Mouse (Mus musculus) midbrain, embryonic 16.5 days (tissue): ENCODE measurements around the gene Astn2. TPM values are rescaled to one million over a fixed set of nuclear protein-coding genes. Genes with fewer than 3 reads are reported as not detected.

ENCODE experiments used
- ATAC-seq: fragments of 200-750 bp; cut with Nextera tagmentation; 2 replicates; pipeline ENCODE4 v1.8.0; 2017; ENCODE audit warnings: moderate TSS enrichment
- H3K27ac ChIP-seq: fragments of 300-500 bp; sonication (generic); 2 replicates; pipeline ENCODE4 v1.5.1; 2014; ENCODE audit warnings: mild to moderate bottlenecking, low read length, mixed read lengths
- H3K27me3 ChIP-seq: fragments of 300-500 bp; sonication (generic); 2 replicates; pipeline ENCODE4 v1.6.1; 2014; ENCODE audit warnings: low read depth, low read length, mixed read lengths; ENCODE audit not compliant: control insufficient read depth, insufficient read depth
- H3K36me3 ChIP-seq: fragments of 300-500 bp; sonication (generic); 2 replicates; pipeline ENCODE4 v1.6.1; 2014; ENCODE audit warnings: mild to moderate bottlenecking, low read length, moderate library complexity, mixed read lengths; ENCODE audit not compliant: control insufficient read depth, insufficient read depth
- H3K4me1 ChIP-seq: fragments of 300-500 bp; sonication (generic); 2 replicates; pipeline ENCODE4 v1.6.1; 2014; ENCODE audit warnings: mild to moderate bottlenecking, low read length, mixed read lengths; ENCODE audit not compliant: control insufficient read depth, insufficient read depth
- H3K4me2 ChIP-seq: fragments of 300-500 bp; sonication (generic); 2 replicates; pipeline ENCODE4 v1.6.1; 2014; ENCODE audit warnings: mild to moderate bottlenecking, low read length, mixed read lengths
- H3K4me3 ChIP-seq: fragments of 300-500 bp; sonication (generic); 2 replicates; pipeline ENCODE4 v1.5.1; 2014; ENCODE audit warnings: low read depth, mild to moderate bottlenecking, low read length, moderate library complexity, mixed read lengths
- H3K9ac ChIP-seq: fragments of 300-500 bp; sonication (generic); 2 replicates; pipeline ENCODE4 v1.6.1; 2014; ENCODE audit warnings: low read depth, low read length, mixed read lengths
- H3K9me3 ChIP-seq: fragments of 300-500 bp; sonication (generic); replicated peaks from 2 replicates; pipeline ENCODE4 v1.6.1; 2014; ENCODE audit warnings: mild to moderate bottlenecking, low read length, mixed read lengths; ENCODE audit not compliant: control insufficient read depth, poor library complexity, severe bottlenecking
- WGBS: fragments of 180-500 bp; shearing (Covaris S2); extraction: QIAGEN DNeasy Blood & Tissue Kit; methylation state at CpG from one replicate; pipeline ENCODE4 v1.1.7; 2014; 5-methylcytosine and 5-hydroxymethylcytosine counted together
- polyA plus RNA-seq: library from polyadenylated mRNA; unstranded; fragments of >200 nt; fragmentation: Nextera tagmentation; extraction: Ambion mirVana; gene quantifications from 2 replicates; pipeline ENCODE4 v1.2.1, GENCODE M21; 2015

The Astn2 gene
- polyA plus RNA-seq, 1 experiment from 2014 or later: 1.8 TPM

DNA sequence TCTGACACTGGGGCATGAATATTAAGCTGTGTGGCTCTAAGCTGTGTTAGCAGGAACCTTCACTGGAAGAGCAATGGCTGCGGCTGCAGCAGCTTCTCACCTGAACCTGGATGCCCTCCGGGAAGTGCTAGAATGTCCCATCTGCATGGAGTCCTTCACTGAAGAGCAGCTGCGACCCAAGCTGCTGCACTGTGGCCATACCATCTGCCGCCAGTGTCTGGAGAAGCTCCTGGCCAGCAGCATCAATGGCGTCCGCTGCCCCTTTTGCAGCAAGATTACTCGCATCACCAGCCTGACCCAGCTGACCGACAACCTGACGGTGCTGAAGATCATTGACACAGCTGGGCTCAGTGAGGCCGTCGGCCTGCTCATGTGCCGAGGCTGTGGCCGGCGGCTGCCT is 791.3 kb downstream of the Astn2 start:
- Histone ChIP-seq H3K9ac (no peak overlapping the region), H3K4me2 (no peak overlapping the region), H3K36me3 (peaks cover 29% of the 10 kb centered on the region), H3K27me3 (no peaks in the 10 kb centered on the region), H3K4me1 (peaks cover 9% of the 10 kb centered on the region; the same call in 1 of the 2 replicates), H3K27ac (no peak overlapping the region), H3K9me3 (no peaks in the 10 kb centered on the region), H3K4me3 (no peak overlapping the region)
- no peak for ATAC-seq
- WGBS: 96% methylated on average over 14 of the region's 14 CpGs

DNA sequence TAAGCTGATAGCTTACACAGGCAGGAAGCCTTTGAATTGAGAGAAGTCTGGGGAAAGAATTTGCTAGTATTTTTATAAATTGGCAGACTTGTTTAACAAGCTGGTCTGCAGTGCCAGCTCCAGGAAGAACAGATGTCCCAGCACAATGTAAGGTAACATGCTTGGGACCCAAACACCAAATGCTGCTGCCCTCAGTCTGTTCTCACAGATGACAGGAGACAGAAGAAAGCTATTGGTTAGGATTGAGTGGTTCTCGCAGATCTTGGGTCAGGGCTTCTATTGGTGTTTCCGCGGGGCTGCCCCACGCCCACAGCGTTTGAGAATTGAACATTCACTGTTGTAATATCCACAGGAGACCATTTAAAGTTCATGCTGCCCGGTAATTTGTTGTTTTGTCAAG is 793.5 kb downstream of the Astn2 start:
- Histone ChIP-seq H3K9ac (no peak overlapping the region), H3K4me3 (no peak overlapping the region), H3K27me3 (no peaks in the 10 kb centered on the region), H3K27ac (no peak overlapping the region), H3K4me1 (peaks cover 28% of the 10 kb centered on the region), H3K36me3 (peaks cover 29% of the 10 kb centered on the region), H3K4me2 (no peak overlapping the region), H3K9me3 (no peaks in the 10 kb centered on the region)
- ATAC-seq: no peak
- 63% methylated on average over 6 of the region's 6 CpGs for WGBS

DNA sequence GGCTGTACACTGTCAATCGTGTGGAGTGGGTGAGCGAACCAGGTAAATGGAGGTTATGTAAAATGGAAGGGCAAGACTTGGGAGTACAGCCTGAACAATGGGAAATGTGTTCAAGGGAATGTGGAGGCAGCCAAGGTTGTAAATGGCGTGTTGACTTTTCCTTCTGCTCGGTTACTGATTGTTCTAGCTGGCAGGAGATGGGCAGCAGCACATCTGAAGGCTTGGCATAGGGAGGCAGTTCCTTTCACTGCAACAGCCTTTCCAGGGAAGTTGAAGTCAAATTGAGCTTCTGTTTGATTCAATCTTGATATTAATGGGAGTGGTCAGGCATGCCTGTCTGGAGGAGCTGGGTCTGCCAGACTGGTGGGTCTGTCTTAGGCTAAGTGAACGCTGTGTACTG is 794.1 kb downstream of the Astn2 start:
- Histone ChIP-seq H3K4me3 (no peak overlapping the region), H3K9ac (no peak overlapping the region), H3K4me1 (peaks cover 28% of the 10 kb centered on the region), H3K9me3 (no peaks in the 10 kb centered on the region), H3K4me2 (no peak overlapping the region), H3K27me3 (no peaks in the 10 kb centered on the region), H3K36me3 (peaks cover 24% of the 10 kb centered on the region), H3K27ac (no peak overlapping the region)
- ATAC-seq: no peak
- WGBS: 85% methylated on average over 5 of the region's 5 CpGs

DNA sequence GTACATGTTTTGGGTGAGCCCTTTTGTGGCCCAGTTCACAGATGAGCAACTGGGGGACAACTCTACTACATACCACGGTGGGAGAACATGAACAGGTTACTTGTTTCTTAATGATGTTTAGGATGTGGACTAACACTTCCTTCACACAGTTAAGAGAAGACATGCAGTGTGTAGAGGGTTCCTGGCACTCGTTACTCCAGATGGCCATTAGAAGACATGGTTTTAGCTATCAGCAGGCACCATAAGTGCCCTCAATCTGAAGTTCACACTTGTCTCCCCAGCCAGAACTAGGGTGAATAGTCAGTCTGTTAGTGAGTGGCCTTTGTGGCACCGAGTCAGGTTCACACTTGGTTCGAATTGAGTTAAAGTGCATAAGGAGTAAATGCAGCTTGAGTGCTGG is 796.3 kb downstream of the Astn2 start:
- peaks cover 1% of the 10 kb centered on the region for H3K36me3 ChIP-seq
- peaks cover 31% of the 10 kb centered on the region for H3K4me1 ChIP-seq
- H3K27me3 ChIP-seq: no peaks in the 10 kb centered on the region
- no peak overlapping the region for H3K4me3 ChIP-seq
- H3K9me3 ChIP-seq: no peaks in the 10 kb centered on the region
- H3K9ac ChIP-seq: no peak overlapping the region
- H3K4me2 ChIP-seq: no peak overlapping the region
- 96% methylated on average over 4 of the region's 4 CpGs for WGBS
- no peak for ATAC-seq
- no peak overlapping the region for H3K27ac ChIP-seq

DNA sequence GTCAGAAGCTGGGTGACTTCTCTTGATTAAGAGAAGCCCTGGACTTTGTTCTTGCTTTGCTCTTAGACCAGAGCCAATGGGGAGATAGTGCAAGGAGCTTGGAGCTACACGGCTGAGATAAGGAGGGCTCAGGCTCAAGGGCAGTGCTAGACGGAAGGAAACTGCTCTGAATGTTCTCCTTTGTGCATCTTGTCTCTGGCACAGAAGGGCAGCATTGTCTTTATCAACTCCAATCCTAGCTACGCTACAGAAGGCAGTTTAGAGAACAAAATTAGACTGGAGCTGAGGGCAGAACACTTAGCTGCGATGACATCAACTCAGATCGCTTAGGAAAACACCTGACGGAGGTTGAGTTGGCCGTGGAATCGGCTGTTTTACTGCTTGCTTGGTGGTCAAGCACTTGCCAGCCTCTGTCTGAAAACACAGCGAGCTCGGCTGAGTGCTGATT is 797.2 kb downstream of the Astn2 start:
- Histone ChIP-seq H3K4me2 (peak overlapping the region; percentile 78), H3K4me1 (peaks cover 31% of the 10 kb centered on the region), H3K9ac (no peak overlapping the region), H3K36me3 (no peaks in the 10 kb centered on the region), H3K27me3 (no peaks in the 10 kb centered on the region), H3K9me3 (no peaks in the 10 kb centered on the region), H3K4me3 (peak overlapping the region; percentile 81), H3K27ac (no peak overlapping the region)
- 83% methylated on average over 10 of the region's 10 CpGs for WGBS
- ATAC-seq: no peak

DNA sequence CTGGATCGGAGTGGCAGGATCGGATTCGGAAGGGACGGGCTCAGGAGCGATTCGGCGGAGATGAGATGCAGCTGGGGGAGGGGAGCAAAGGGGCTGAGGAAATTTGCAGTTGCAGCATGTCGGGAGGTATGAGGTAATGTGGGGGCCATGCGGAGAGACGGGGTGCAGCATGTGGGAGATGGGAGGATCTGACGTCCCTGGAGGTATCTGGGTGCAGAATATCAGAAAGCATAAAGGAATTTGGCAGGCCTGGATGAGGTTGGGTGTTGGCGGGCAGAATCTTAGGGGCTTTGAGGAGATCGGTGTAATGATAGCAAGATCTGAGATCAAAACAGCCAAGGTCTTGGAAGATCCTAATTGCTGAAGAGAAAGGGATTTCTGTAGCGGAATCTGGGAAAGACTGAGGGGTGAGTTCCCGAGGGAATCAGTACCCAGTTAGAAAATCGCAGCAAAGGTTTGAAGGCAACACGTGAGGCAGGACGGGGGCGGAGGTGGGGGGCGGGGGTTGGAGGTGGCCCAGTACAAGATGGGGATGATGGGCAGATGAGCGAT is 799.2 kb downstream of the Astn2 start:
- peak overlapping the region; percentile 81 for H3K4me3 ChIP-seq
- H3K36me3 ChIP-seq: no peaks in the 10 kb centered on the region
- ATAC-seq: peak; percentile 90
- no peaks in the 10 kb centered on the region for H3K27me3 ChIP-seq
- H3K4me1 ChIP-seq: peaks cover 29% of the 10 kb centered on the region
- H3K9me3 ChIP-seq: no peaks in the 10 kb centered on the region
- peak overlapping the region; percentile 87 for H3K9ac ChIP-seq
- H3K4me2 ChIP-seq: peak overlapping the region; percentile 78
- peak overlapping the region; percentile 82 for H3K27ac ChIP-seq
- under 1% methylated on average over 21 of the region's 21 CpGs for WGBS

DNA sequence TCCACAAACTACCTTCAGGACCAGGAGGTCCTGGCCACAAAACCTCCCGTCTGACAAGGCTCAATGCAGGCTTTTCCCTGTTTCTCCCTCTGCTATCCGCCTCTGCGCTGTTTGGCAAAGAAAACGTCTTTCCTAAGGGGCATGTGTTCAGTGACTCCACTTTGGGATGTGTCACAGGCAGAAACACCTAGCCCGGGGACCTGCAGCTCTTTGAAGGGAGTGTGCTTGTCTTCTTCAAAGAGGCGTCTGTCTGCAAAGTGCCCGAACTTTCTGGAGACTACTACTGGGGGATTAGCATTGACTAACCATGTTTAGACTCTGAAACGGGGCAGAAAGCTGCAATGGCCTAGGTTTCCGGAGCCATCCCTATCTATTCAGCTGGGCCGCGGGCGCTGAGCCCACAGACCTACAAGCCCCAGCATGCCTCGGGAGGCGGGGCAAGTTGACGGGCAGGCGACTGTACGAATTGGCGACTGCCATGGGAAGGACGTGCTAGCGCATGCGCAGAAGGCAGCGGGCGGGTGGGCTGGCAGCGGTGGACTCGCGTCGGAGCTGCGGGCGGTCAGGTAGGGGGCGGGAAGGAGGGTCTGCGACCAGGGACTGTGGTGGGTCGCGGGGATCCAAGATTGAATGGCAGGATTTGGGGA is 799.8 kb downstream of the Astn2 start, which contains the start of gene Trim32:
Gene Trim32, plus strand, starts transcription at position 483 of the 647 bp plus-strand sequence.
- WGBS: 4% methylated on average over 33 of the region's 33 CpGs
- peak within 1 kb of the TSS; percentile 87 for H3K9ac ChIP-seq
- no peaks in the 10 kb centered on the region for H3K9me3 ChIP-seq
- no peaks in the 10 kb centered on the region for H3K27me3 ChIP-seq
- peak within 1 kb of the TSS; percentile 81 for H3K4me3 ChIP-seq
- peak within 1 kb of the TSS; percentile 78 for H3K4me2 ChIP-seq
- peak within 1 kb of the TSS; percentile 82 for H3K27ac ChIP-seq
- H3K36me3 ChIP-seq: no peaks in the 10 kb centered on the region
- peaks cover 27% of the 10 kb centered on the region for H3K4me1 ChIP-seq
- peak; percentile 98 for ATAC-seq

DNA sequence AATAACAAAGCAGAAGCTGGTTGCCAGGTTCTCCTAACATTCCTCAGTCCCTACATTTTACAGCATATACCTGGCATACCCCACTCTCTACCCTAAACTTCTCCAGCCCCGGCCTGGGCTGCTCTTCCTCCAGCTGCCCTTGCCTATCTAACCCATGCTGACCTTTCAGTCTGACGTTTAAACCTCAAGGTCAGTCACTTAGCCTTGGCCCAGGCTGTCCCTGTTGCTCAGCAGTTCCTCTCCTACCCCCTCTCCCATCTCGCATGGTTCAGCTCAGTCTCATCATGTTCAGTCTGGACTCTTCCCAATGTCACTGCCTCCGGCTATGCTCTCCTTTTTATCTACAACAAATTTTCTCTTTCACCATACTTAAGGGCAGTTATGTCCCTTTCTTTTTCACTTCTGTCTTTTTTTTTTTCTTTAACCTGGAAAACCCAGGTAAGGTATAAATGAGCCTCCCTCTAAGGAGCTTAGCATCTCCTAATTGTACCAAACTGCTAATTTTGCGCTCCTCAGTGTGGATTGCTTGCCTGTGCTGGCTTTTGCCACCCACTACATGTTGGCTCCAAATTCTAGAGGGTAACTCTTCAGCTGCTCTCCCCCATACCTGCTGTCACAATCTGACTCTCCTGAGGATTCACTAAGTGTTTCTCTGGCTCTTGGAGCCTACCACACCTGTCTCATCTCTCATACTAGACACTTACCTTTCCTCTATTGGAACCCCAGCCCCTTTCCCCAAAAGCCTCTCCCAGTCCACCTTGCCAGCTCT is 809.6 kb downstream of the Astn2 start:
- no peak for ATAC-seq
- WGBS: 75% methylated on average over 5 of the region's 5 CpGs

DNA sequence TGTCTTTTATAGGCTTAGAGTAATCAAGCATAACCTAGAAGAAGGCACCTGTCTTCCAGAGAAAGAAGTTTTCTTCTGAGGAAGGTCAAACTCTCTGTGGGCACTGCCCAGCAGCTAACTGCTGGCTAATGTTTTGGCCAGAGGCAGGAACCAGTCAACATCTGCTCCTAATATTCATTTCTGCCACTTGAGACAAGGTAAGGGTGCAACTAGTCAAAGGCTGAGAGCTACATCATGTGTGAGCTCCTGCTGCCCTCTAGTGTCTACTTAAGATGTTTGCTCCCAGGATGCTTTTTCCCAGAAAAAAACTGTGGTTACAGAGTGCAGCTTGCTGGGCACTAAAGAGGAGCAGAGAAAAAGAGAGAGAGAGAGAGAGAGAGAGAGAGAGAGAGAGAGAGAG is 814.6 kb downstream of the Astn2 start:
- H3K4me2 ChIP-seq: no peak overlapping the region
- H3K4me1 ChIP-seq: no peaks in the 10 kb centered on the region
- H3K27ac ChIP-seq: no peak overlapping the region
- H3K27me3 ChIP-seq: no peaks in the 10 kb centered on the region
- ATAC-seq: peak; percentile 74
- no peak overlapping the region for H3K4me3 ChIP-seq
- no peak overlapping the region for H3K9ac ChIP-seq
- no peaks in the 10 kb centered on the region for H3K36me3 ChIP-seq
- no peaks in the 10 kb centered on the region for H3K9me3 ChIP-seq

More for the DNA sequence above, 809.6 kb downstream of the Astn2 start:
- no peak overlapping the region for H3K9ac ChIP-seq
- no peak overlapping the region for H3K4me2 ChIP-seq
- H3K4me1 ChIP-seq: no peaks in the 10 kb centered on the region
- no peak overlapping the region for H3K27ac ChIP-seq
- H3K9me3 ChIP-seq: no peaks in the 10 kb centered on the region
- H3K4me3 ChIP-seq: no peak overlapping the region
- no peaks in the 10 kb centered on the region for H3K36me3 ChIP-seq
- H3K27me3 ChIP-seq: no peaks in the 10 kb centered on the region
